Mouse (Mus musculus): ENCODE measurements around the gene Pla2g2f. TPM values are rescaled to one million over a fixed set of nuclear protein-coding genes. Genes with fewer than 3 reads are reported as not detected.

Pla2g2f gene
- polyA plus RNA-seq, 1 experiment from 2014 or later: 0.07 TPM

GRCm38 (mm10) chr4:138753608-138754007, 3.8 kb downstream of the Pla2g2f start:
- H3K36me3 ChIP-seq (ENCODE audit: control insufficient read depth, insufficient read depth): no peaks in the 10 kb centered on the region
- H3K9ac ChIP-seq (ENCODE audit: low read length): no peak overlapping the region
- no peaks in the 10 kb centered on the region for H3K4me1 ChIP-seq (ENCODE audit: control insufficient read depth, insufficient read depth, low read length)
- 87% methylated on average over 3 of the region's 3 CpGs for WGBS
- H3K4me3 ChIP-seq (ENCODE audit: low read length): no peak overlapping the region
- no peak overlapping the region for H3K4me2 ChIP-seq (ENCODE audit: low read depth, low read length)
- no peak for ATAC-seq (replicated peaks; ENCODE audit: extremely low read depth, insufficient read depth, low FRiP score)
- no peak overlapping the region for H3K27ac ChIP-seq (ENCODE audit: low read length)
- no peaks in the 10 kb centered on the region for H3K27me3 ChIP-seq (ENCODE audit: control insufficient read depth, insufficient read depth, low read length)
- H3K9me3 ChIP-seq (replicated peaks; ENCODE audit: control insufficient read depth, low read length): no peaks in the 10 kb centered on the region; the same call in 1 of the 2 replicates

- no peaks in the 10 kb centered on the region for H3K4me1 ChIP-seq (ENCODE audit: control insufficient read depth, insufficient read depth, low read length)
- no peaks in the 10 kb centered on the region; the same call in 1 of the 2 replicates for H3K9me3 ChIP-seq (replicated peaks; ENCODE audit: control insufficient read depth, low read length)
- peaks cover 7% of the 10 kb centered on the region for H3K27me3 ChIP-seq (ENCODE audit: control insufficient read depth, insufficient read depth, low read length)
- H3K4me3 ChIP-seq (ENCODE audit: low read length): no peak overlapping the region
- no peak overlapping the region for H3K27ac ChIP-seq (ENCODE audit: low read length)
- ATAC-seq (replicated peaks; ENCODE audit: extremely low read depth, insufficient read depth, low FRiP score): no peak
- H3K4me2 ChIP-seq (ENCODE audit: low read depth, low read length): no peak overlapping the region
- no peaks in the 10 kb centered on the region for H3K36me3 ChIP-seq (ENCODE audit: control insufficient read depth, insufficient read depth)
- WGBS: 89% methylated on average over 6 of the region's 6 CpGs
- no peak overlapping the region for H3K9ac ChIP-seq (ENCODE audit: low read length)
Observed at GRCm38 (mm10) chr4:138752603-138753002, 4.8 kb downstream of the Pla2g2f start.

- Histone ChIP-seq H3K9me3 (replicated peaks; ENCODE audit: control insufficient read depth, low read length) (no peaks in the 10 kb centered on the region; the same call in 1 of the 2 replicates), H3K27ac (ENCODE audit: low read length) (no peak overlapping the region), H3K4me1 (ENCODE audit: control insufficient read depth, insufficient read depth, low read length) (no peaks in the 10 kb centered on the region), H3K9ac (ENCODE audit: low read length) (no peak overlapping the region), H3K27me3 (ENCODE audit: control insufficient read depth, insufficient read depth, low read length) (peaks cover 14% of the 10 kb centered on the region), H3K4me2 (ENCODE audit: low read depth, low read length) (no peak overlapping the region), H3K36me3 (ENCODE audit: control insufficient read depth, insufficient read depth) (no peaks in the 10 kb centered on the region), H3K4me3 (ENCODE audit: low read length) (no peak overlapping the region)
- WGBS: 46% methylated on average over 8 of the region's 8 CpGs
- no peak; the same call in 1 of the 2 replicates for ATAC-seq (replicated peaks; ENCODE audit: extremely low read depth, insufficient read depth, low FRiP score)
Observed at GRCm38 (mm10) chr4:138748369-138749072, 8.9 kb downstream of the Pla2g2f start.

GRCm38 (mm10) chr4:138747851-138748250, 9.6 kb downstream of the Pla2g2f start:
- no peak for ATAC-seq (replicated peaks; ENCODE audit: extremely low read depth, insufficient read depth, low FRiP score)

GRCm38 (mm10) chr4:138746866-138747265, 10.6 kb downstream of the Pla2g2f start:
- no peaks in the 10 kb centered on the region for H3K36me3 ChIP-seq (ENCODE audit: control insufficient read depth, insufficient read depth)
- H3K4me2 ChIP-seq (ENCODE audit: low read depth, low read length): no peak overlapping the region
- no peaks in the 10 kb centered on the region for H3K9me3 ChIP-seq (replicated peaks; ENCODE audit: control insufficient read depth, low read length)
- peaks cover 14% of the 10 kb centered on the region for H3K27me3 ChIP-seq (ENCODE audit: control insufficient read depth, insufficient read depth, low read length)
- no peaks in the 10 kb centered on the region for H3K4me1 ChIP-seq (ENCODE audit: control insufficient read depth, insufficient read depth, low read length)
- H3K4me3 ChIP-seq (ENCODE audit: low read length): no peak overlapping the region
- H3K27ac ChIP-seq (ENCODE audit: low read length): no peak overlapping the region
- H3K9ac ChIP-seq (ENCODE audit: low read length): no peak overlapping the region
- no peak for ATAC-seq (replicated peaks; ENCODE audit: extremely low read depth, insufficient read depth, low FRiP score)
- 85% methylated on average over 9 of the region's 9 CpGs for WGBS

More at GRCm38 (mm10) chr4:138747851-138748250, 9.6 kb downstream of the Pla2g2f start:
- H3K9me3 ChIP-seq (replicated peaks; ENCODE audit: control insufficient read depth, low read length): no peaks in the 10 kb centered on the region; the same call in 1 of the 2 replicates
- no peak overlapping the region for H3K9ac ChIP-seq (ENCODE audit: low read length)
- peaks cover 14% of the 10 kb centered on the region for H3K27me3 ChIP-seq (ENCODE audit: control insufficient read depth, insufficient read depth, low read length)
- 67% methylated on average over 10 of the region's 10 CpGs for WGBS
- no peaks in the 10 kb centered on the region for H3K4me1 ChIP-seq (ENCODE audit: control insufficient read depth, insufficient read depth, low read length)
- no peaks in the 10 kb centered on the region for H3K36me3 ChIP-seq (ENCODE audit: control insufficient read depth, insufficient read depth)
- H3K4me3 ChIP-seq (ENCODE audit: low read length): no peak overlapping the region
- no peak overlapping the region for H3K4me2 ChIP-seq (ENCODE audit: low read depth, low read length)
- no peak overlapping the region for H3K27ac ChIP-seq (ENCODE audit: low read length)

- H3K4me3 ChIP-seq (ENCODE audit: low read length): no peak overlapping the region
- no peak for ATAC-seq (replicated peaks; ENCODE audit: extremely low read depth, insufficient read depth, low FRiP score)
- no peaks in the 10 kb centered on the region for H3K4me1 ChIP-seq (ENCODE audit: control insufficient read depth, insufficient read depth, low read length)
- no peak overlapping the region for H3K9ac ChIP-seq (ENCODE audit: low read length)
- no peak overlapping the region for H3K27ac ChIP-seq (ENCODE audit: low read length)
- WGBS: 56% methylated on average over 4 of the region's 4 CpGs
- H3K36me3 ChIP-seq (ENCODE audit: control insufficient read depth, insufficient read depth): no peaks in the 10 kb centered on the region
- H3K9me3 ChIP-seq (replicated peaks; ENCODE audit: control insufficient read depth, low read length): no peaks in the 10 kb centered on the region
- H3K4me2 ChIP-seq (ENCODE audit: low read depth, low read length): no peak overlapping the region
- peaks cover 14% of the 10 kb centered on the region for H3K27me3 ChIP-seq (ENCODE audit: control insufficient read depth, insufficient read depth, low read length)
Observed at GRCm38 (mm10) chr4:138745884-138746283, 11.5 kb downstream of the Pla2g2f start.

GRCm38 (mm10) chr4:138739136-138739851, 18.1 kb downstream of the Pla2g2f start:
- ATAC-seq (replicated peaks; ENCODE audit: extremely low read depth, insufficient read depth, low FRiP score): no peak
- Histone ChIP-seq H3K4me2 (ENCODE audit: low read depth, low read length) (no peak overlapping the region), H3K27me3 (ENCODE audit: control insufficient read depth, insufficient read depth, low read length) (peaks cover 3% of the 10 kb centered on the region), H3K36me3 (ENCODE audit: control insufficient read depth, insufficient read depth) (no peaks in the 10 kb centered on the region), H3K9me3 (replicated peaks; ENCODE audit: control insufficient read depth, low read length) (no peaks in the 10 kb centered on the region), H3K27ac (ENCODE audit: low read length) (no peak overlapping the region), H3K4me1 (ENCODE audit: control insufficient read depth, insufficient read depth, low read length) (no peaks in the 10 kb centered on the region), H3K9ac (ENCODE audit: low read length) (no peak overlapping the region), H3K4me3 (ENCODE audit: low read length) (no peak overlapping the region)
- WGBS: 35% methylated on average over 7 of the region's 7 CpGs

- no peak within 1 kb of the TSS for H3K9ac ChIP-seq (ENCODE audit: low read length)
- H3K4me1 ChIP-seq (ENCODE audit: control insufficient read depth, insufficient read depth, low read length): no peaks in the 10 kb centered on the region
- H3K9me3 ChIP-seq (replicated peaks; ENCODE audit: control insufficient read depth, low read length): no peaks in the 10 kb centered on the region
- H3K36me3 ChIP-seq (ENCODE audit: control insufficient read depth, insufficient read depth): no peaks in the 10 kb centered on the region
- no peak for ATAC-seq (replicated peaks; ENCODE audit: extremely low read depth, insufficient read depth, low FRiP score)
- H3K4me2 ChIP-seq (ENCODE audit: low read depth, low read length): no peak within 1 kb of the TSS
- 53% methylated on average over 7 of the region's 7 CpGs for WGBS
- H3K4me3 ChIP-seq (ENCODE audit: low read length): no peak within 1 kb of the TSS
- H3K27me3 ChIP-seq (ENCODE audit: control insufficient read depth, insufficient read depth, low read length): peaks cover 3% of the 10 kb centered on the region
- no peak within 1 kb of the TSS for H3K27ac ChIP-seq (ENCODE audit: low read length)
Observed at GRCm38 (mm10) chr4:138737031-138737430, 20.4 kb downstream of the Pla2g2f start, which contains the start of gene Ubxn10. Ubxn10 (minus strand) TSS chr4:138737167.

GRCm38 (mm10) chr4:138734863-138735262, 22.6 kb downstream of the Pla2g2f start:
- no peaks in the 10 kb centered on the region for H3K9me3 ChIP-seq (replicated peaks; ENCODE audit: control insufficient read depth, low read length)
- H3K4me2 ChIP-seq (ENCODE audit: low read depth, low read length): no peak overlapping the region
- no peaks in the 10 kb centered on the region; the same call in 1 of the 2 replicates for H3K27me3 ChIP-seq (ENCODE audit: control insufficient read depth, insufficient read depth, low read length)
- 91% methylated on average over 4 of the region's 4 CpGs for WGBS
- no peak for ATAC-seq (replicated peaks; ENCODE audit: extremely low read depth, insufficient read depth, low FRiP score)
- no peak overlapping the region for H3K9ac ChIP-seq (ENCODE audit: low read length)
- H3K4me1 ChIP-seq (ENCODE audit: control insufficient read depth, insufficient read depth, low read length): no peaks in the 10 kb centered on the region
- H3K4me3 ChIP-seq (ENCODE audit: low read length): no peak overlapping the region
- H3K27ac ChIP-seq (ENCODE audit: low read length): no peak overlapping the region
- H3K36me3 ChIP-seq (ENCODE audit: control insufficient read depth, insufficient read depth): no peaks in the 10 kb centered on the region

All from heart, embryonic 16.5 days (tissue).